Mouse (Mus musculus) MEL-GATA-1-ER (cell line): Measurements from ENCODE around the gene Gimap9.
"Not testable (repeated sequence)": the region's sequence is repeated elsewhere in the genome, so short reads cannot be mapped to it uniquely, and the experiment has no call there.

ENCODE experiments used
- DNase-seq: peaks from one replicate; pipeline ENCODE4 v3.0.0-alpha.2; 2012; ENCODE audit warnings: low read depth; ENCODE audit errors: extremely low read depth

The Gimap9 gene

GRCm38 (mm10) chr6:48664750-48665149 lies 11.2 kb upstream of the Gimap9 start:
- DNase-seq: no peak

- no peak for DNase-seq
Measured at GRCm38 (mm10) chr6:48665471-48665870, 10.5 kb upstream of the Gimap9 start.

DNA sequence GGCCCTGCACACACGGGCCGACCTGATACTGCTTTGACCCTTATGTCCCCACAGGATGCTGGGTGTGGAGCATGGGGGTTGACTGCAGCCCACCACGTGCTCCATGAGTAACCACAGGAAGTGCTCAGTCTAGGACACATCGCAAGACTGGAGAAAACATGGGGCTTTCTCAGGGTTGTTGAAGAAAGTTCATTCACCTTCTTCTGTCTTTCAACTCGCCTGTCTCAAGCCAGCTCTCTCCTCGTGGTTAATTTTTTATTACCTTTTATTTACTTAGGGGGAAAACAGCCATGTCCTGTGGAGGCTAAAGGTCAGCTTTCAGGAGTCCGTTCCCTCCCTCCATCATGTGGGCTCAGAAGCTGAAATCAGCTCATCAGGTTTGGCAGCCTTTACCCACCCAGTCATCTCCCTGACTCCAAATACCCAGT lies 9.8 kb upstream of the Gimap9 start:
- no peak for DNase-seq

- DNase-seq: no peak
Measured at GRCm38 (mm10) chr6:48668022-48668421, 7.9 kb upstream of the Gimap9 start.

GRCm38 (mm10) chr6:48669446-48669969 lies 6.4 kb upstream of the Gimap9 start:
- no peak for DNase-seq

DNA sequence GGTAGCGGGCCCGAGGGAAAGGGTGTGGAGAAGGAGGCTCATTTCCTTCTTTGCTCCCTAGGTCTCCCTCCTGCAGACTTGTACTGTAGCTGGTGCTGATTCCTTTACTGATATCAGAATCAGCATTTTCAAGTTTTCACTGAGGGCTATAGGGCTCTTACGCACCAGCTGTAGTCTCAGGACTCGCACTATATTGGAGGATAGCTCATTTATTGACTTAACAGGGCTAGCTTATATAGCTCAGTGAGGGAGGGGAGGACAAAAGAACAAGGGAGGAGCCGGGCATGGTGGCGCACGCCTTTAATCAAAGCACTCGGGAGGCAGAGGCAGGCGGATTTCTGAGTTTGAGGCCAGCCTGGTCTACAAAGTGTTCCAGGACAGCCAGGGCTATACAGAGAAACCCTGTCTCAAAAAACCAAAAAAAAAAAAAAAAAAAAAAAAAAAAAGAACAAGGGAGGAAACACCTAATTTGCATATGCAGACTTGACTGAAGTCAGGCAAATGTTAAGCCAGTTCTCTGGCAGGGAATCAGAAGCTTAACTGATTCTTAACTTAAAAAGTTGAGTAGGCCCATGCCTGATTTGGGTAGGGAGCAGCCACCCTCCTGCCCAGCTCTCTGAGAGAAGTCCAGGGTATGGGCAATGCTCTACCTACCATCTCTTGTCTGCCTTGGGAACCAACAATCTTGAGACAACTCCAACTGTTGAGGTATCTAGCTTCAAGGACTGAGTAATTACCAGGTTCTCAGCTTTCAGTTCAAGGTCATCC lies 1.5 kb upstream of the Gimap9 start:
- no peak for DNase-seq

DNA sequence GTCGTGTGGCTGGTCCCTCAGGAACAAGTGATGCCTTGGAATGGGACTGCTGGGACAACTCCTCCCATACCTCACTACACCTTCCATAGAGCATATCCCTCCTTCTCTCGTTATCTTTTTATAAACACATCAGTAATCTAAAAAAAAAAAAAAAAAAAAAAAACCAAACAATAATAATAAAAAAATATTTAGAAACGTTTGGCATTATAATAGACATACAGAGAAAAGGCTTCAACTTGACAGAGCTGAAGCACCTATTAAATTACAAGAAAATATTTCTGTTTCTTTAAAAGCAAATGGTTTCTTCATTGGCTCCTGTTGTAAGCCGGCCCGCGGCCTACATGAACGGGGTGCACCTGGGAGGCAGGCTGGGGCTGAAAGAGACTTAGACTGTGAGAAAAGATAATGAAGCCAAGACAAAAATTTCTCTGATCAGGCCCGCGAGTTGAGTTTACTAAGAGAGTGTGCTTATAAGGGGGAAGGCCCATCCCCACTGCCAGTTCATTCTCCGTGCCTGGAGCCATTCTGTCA lies 464 bp upstream of the Gimap9 start:
- DNase-seq: no peak

GRCm38 (mm10) chr6:48676860-48677415 lies 1.0 kb downstream of the Gimap9 start:
- no peak for DNase-seq

DNA sequence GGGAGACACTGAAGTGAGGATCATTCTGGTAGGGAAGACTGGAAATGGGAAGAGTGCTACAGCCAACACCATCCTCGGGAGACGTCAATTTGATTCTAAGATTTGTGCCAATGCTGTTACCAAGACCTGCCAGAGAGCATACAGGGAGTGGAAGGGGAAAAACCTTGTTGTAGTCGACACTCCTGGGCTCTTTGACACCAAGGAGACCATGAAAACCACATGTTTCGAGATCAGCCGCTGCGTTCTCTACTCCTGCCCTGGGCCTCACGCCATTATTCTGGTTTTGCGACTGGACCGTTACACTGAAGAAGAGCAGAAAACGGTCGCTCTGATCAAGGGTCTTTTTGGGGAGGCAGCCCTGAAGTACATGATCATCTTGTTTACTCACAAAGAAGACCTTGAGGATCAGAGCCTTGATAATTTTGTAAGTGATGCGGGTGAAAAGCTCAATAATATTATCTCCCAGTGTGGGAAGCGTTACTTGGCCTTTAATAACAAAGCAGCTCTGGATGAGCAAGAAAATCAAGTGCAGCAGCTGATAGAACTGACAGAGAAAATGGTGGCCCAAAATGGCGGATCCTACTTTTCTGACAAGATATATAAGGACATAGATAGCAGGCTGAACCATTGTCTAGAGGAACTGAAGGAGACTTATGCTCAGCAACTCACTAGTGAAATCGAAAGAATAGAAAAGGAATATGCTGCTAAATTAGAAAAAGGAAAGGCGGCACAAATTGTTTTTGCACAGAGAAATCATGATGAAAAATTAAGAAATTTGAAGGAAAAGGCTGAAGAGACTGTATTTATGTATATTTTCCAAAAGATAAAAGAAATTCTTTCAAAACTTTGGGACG lies 1.8 kb downstream of the Gimap9 start:
- no peak for DNase-seq

DNA sequence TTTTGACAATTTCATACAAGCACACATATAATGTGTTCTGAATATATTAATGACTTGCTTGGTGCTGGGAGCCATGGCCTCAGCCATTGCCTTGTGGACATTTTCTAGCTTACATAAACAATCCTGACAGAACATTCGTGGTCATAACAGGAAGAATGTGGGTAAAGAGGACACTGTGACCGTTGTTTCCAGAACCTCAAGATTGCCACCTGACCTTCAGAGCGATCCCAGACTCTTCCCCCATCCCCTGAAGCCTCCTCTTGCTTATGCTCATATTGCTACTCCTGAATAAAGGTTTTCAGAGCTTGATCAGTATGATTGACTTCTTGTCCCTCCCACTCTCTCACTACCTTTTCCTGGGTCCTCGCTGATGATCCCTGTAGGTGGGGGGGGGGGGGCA lies 2.5 kb downstream of the Gimap9 start:
- no peak for DNase-seq

DNA sequence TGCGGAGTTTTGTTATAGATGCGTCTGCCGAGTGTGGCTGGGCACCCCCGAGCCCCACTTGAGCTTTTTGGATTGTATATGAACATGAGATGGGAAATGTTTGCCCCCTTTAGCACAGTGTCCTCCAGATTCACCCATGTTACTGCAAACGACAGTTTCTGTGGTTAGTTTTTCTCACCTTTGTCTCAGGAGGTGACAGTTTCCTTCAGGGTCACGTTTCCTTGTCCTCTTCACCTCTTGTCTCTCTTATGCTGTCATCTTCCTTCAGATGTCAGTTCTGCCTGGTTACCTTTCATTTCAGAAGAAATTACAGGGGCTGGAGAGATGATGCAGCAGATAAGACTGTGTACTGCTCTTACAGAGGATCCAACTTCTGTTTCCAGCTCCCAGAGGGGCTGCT lies 3.8 kb downstream of the Gimap9 start:
- DNase-seq: no peak

DNA sequence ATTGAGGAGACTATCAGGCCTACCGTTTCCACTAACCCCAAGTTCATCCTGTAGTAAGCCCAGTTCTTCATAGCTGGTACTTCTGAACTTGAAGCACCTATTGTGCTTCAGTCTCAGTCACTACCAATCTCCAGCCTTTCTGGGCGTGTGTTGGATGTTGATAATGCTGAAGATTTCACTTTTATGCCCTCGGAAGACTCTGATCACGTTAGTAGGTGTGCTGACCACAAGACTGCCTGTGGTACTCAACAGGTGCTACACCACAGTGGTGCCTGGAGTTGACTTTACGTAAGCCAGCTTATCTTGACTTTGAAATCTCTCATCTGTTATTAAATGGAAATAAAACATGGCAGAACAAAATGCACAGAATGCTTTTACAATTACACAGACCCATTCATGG lies 4.5 kb downstream of the Gimap9 start:
- no peak for DNase-seq

GRCm38 (mm10) chr6:48681472-48682090 lies 5.7 kb downstream of the Gimap9 start:
- no peak for DNase-seq

- no peak for DNase-seq
Measured at GRCm38 (mm10) chr6:48682271-48682670, 6.3 kb downstream of the Gimap9 start.

DNA sequence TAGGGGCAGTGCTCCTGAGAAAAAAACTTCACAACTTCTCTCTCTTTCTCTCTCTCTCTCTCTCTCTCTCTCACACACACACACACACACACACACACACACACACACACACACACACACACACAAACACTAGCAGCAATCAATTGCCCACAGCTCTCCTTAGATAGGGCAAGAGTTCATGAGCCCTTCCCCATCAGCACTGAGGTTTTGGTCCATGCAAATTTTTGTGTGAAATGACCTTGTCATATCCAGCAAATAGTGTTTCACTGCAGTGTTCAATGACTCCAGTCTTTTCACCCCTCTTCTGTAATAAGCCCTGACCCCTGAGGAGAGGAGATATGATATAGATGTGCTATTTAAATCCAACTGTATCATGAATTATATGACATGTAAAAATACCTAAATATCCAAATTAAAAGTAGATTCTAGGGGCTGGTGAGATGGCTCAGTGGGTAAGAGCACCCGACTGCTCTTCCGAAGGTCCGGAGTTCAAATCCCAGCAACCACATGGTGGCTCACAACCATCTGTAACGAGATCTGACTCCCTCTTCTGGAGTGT lies 7.4 kb downstream of the Gimap9 start:
- DNase-seq: not testable (repeated sequence)

DNA sequence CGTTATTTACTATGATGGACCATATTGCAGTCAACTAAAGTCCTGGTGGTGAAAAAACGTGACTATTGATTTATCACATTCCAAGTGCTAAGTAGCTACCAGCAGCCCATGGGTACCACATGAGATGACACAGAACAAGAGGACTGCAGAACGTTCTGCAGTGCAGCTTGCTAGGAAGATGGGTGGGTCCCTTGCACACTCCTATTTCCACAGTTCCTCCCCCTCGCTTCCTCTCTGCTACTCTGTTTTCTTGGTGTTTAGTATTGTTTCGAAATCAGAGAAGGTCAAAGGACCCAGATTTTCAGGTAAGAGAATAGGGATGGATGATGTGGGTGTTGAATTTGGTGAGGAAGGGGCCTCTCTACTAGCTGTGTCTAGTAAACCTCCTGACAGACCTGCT lies 8.4 kb downstream of the Gimap9 start, which contains the start of gene Gimap4:
Gimap4 (plus strand) TSS at position 231 of the 400 bp plus-strand sequence.
- DNase-seq: no peak

DNA sequence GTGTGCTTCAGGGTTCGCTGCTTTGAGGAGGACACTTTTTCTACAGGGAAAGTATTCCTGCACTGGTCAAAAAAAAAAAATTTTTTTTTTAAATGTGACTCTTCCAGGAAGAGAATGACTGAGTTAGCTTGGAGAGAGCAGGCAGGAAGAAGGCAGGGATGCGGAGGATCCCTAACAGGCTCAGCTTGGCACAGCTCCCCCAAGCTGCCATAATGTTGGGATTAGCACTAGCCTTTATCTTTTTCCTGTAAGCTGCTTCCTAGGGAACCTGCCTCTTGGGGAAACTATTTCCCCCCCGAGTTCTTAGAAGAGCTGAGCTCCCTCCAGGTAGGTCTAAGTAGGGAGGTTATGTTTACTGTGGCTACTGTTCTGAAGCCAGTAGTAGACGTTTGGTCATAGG lies 8.9 kb downstream of the Gimap9 start:
- DNase-seq: no peak

- no peak for DNase-seq
Measured at GRCm38 (mm10) chr6:48685251-48685650, 9.3 kb downstream of the Gimap9 start.

GRCm38 (mm10) chr6:48685694-48686665 lies 10.1 kb downstream of the Gimap9 start:
- no peak for DNase-seq

DNA sequence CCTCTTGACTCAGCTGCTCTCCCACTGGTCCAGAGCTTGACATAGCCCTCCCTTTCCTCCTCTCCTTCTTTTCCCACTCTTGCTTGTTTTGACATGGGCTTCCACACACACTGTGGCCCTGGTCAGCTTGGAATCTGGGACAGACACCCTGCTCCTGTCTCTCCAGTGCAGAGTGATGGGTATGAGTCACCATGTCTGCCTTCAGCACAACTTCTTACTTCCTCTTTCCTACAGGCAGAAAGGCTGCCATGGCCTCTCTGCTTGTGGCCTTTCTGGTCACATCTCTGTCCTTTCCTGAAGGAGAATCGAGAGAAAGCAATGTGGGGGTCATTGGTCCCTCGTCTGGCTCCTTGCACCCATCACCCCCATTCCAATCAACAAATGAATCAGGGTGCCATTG lies 11.1 kb downstream of the Gimap9 start:
- peak; percentile 18 for DNase-seq
